Mouse (Mus musculus) MEL (cell line): Measurements from ENCODE around the gene Naga. TPM values are rescaled to one million over a fixed set of nuclear protein-coding genes. Genes with fewer than 3 reads are reported as not detected.

Experiments used
- DNase-seq: peaks from one replicate; pipeline ENCODE4 v3.0.0; 2011; ENCODE audit warnings: low read depth, low spot score
- H3K27ac ChIP-seq: 2 replicates; pipeline ENCODE4 v1.5.1; 2012; ENCODE audit warnings: low read depth, mild to moderate bottlenecking, control low read depth, low read length, moderate library complexity; ENCODE audit not compliant: control insufficient read depth
- H3K27me3 ChIP-seq, 2 experiments: fragments of 150-350 bp in 1 of 2; sonication (generic) in 1 of 2; 2 replicates each; pipeline ENCODE4 v1.6.1; 2012; ENCODE audit warnings: low read length in 2 of 2, mild to moderate bottlenecking in 2 of 2, improper control_type of control experiment in 1 of 2, moderate library complexity in 1 of 2; ENCODE audit not compliant: insufficient read depth in 2 of 2, control insufficient read depth in 1 of 2
- H3K36me3 ChIP-seq, 2 experiments: 2 replicates each; pipeline ENCODE4 v1.6.1; 2012 to 2014; ENCODE audit warnings: low read length in 2 of 2, improper control_type of control experiment in 1 of 2, inconsistent platforms in 1 of 2, mild to moderate bottlenecking in 1 of 2; ENCODE audit not compliant: insufficient read depth in 2 of 2, control insufficient read depth in 1 of 2
- H3K4me1 ChIP-seq, 2 experiments: fragments of 150-350 bp in 1 of 2; sonication (generic) in 1 of 2; 2 replicates each; pipeline ENCODE4 v1.6.1; 2012; ENCODE audit warnings: low read length in 2 of 2, improper control_type of control experiment in 1 of 2, mild to moderate bottlenecking in 1 of 2; ENCODE audit not compliant: insufficient read depth in 2 of 2, control insufficient read depth in 1 of 2
- H3K4me3 ChIP-seq, 2 experiments: fragments of 150-350 bp in 1 of 2; sonication (generic) in 1 of 2; 2 replicates each; pipeline ENCODE4 v1.5.1; 2012; ENCODE audit warnings: low read depth in 2 of 2, low read length in 2 of 2, mild to moderate bottlenecking in 2 of 2, moderate library complexity in 2 of 2, control low read depth in 1 of 2, improper control_type of control experiment in 1 of 2; ENCODE audit not compliant: control insufficient read depth in 1 of 2, insufficient read depth in 1 of 2
- H3K79me2 ChIP-seq: 2 replicates; pipeline ENCODE4 v1.6.1; 2012; ENCODE audit warnings: mild to moderate bottlenecking, low read length, moderate library complexity; ENCODE audit not compliant: control insufficient read depth, poor library complexity, insufficient read depth
- H3K9ac ChIP-seq: 2 replicates; pipeline ENCODE4 v1.6.1; 2012; ENCODE audit warnings: low read depth, mild to moderate bottlenecking, control low read depth, low read length, moderate library complexity; ENCODE audit not compliant: control insufficient read depth, poor library complexity, severe bottlenecking
- H3K9me3 ChIP-seq: fragments of 150-350 bp; sonication (generic); replicated peaks from 2 replicates; pipeline ENCODE4 v1.6.1; 2012; ENCODE audit warnings: mild to moderate bottlenecking, low read length, improper control_type of control experiment, moderate library complexity; ENCODE audit not compliant: insufficient read depth
- CHD1 ChIP-seq: IDR thresholded peaks from 2 replicates; pipeline ENCODE4 v1.6.1; 2012; ENCODE audit warnings: low read depth, mild to moderate bottlenecking, inconsistent platforms, low read length, improper control_type of control experiment
- CHD2 ChIP-seq: IDR thresholded peaks from 2 replicates; pipeline ENCODE4 v1.6.1; 2011; ENCODE audit warnings: low read length, improper control_type of control experiment
- CTCF ChIP-seq, 3 experiments: IDR thresholded peaks in 2 of 3; conservative IDR thresholded peaks in 1 of 3; 2 replicates each; pipeline ENCODE4 v1.5.1; 2011 to 2012; ENCODE audit warnings: low read length in 3 of 3, low read depth in 2 of 3, mild to moderate bottlenecking in 2 of 3, improper control_type of control experiment in 1 of 3, inconsistent platforms in 1 of 3, mixed read lengths in 1 of 3, moderate library complexity in 1 of 3; ENCODE audit not compliant: control insufficient read depth in 1 of 3, insufficient read depth in 1 of 3, poor library complexity in 1 of 3, severe bottlenecking in 1 of 3
- ELF1 ChIP-seq: IDR thresholded peaks from 2 replicates; pipeline ENCODE4 v1.6.1; 2014; ENCODE audit warnings: low read depth, mild to moderate bottlenecking, inconsistent platforms, low read length, improper control_type of control experiment, moderate library complexity
- EP300 ChIP-seq, 2 experiments: IDR thresholded peaks; 2 replicates each; pipeline ENCODE4 v1.6.1; 2011; ENCODE audit warnings: improper control_type of control experiment in 2 of 2, low read length in 2 of 2, low read depth in 1 of 2, mild to moderate bottlenecking in 1 of 2
- HCFC1 ChIP-seq: IDR thresholded peaks from 2 replicates; pipeline ENCODE4 v1.6.1; 2012; ENCODE audit warnings: low read depth, mild to moderate bottlenecking, inconsistent platforms, low read length, improper control_type of control experiment, moderate library complexity
- JUND ChIP-seq: IDR thresholded peaks from 2 replicates; pipeline ENCODE4 v1.6.1; 2011; ENCODE audit warnings: low read depth, mild to moderate bottlenecking, improper control_type of control experiment, low read length
- MAFK ChIP-seq: IDR thresholded peaks from 2 replicates; pipeline ENCODE4 v1.6.1; 2011; ENCODE audit warnings: low read depth, mild to moderate bottlenecking, low read length, improper control_type of control experiment, borderline replicate concordance
- MAZ ChIP-seq: IDR thresholded peaks from 2 replicates; pipeline ENCODE4 v1.6.1; 2012; ENCODE audit warnings: low read depth, mild to moderate bottlenecking, inconsistent platforms, low read length, improper control_type of control experiment
- MYB ChIP-seq: IDR thresholded peaks from 2 replicates; pipeline ENCODE4 v1.6.1; 2011; ENCODE audit warnings: mild to moderate bottlenecking, low read depth, low read length, improper control_type of control experiment
- MYC ChIP-seq: IDR thresholded peaks from 2 replicates; pipeline ENCODE4 v1.6.1; 2011; ENCODE audit warnings: low read depth, mild to moderate bottlenecking, low read length, improper control_type of control experiment, moderate library complexity
- NELFE ChIP-seq: IDR thresholded peaks from 2 replicates; pipeline ENCODE4 v1.6.1; 2011; ENCODE audit warnings: low read depth, low read length, improper control_type of control experiment
- POLR2A ChIP-seq, 2 experiments: IDR thresholded peaks; 2 replicates each; pipeline ENCODE4 v1.6.1; 2011 to 2012; ENCODE audit warnings: low read length in 2 of 2, mild to moderate bottlenecking in 2 of 2, control low read depth in 1 of 2, improper control_type of control experiment in 1 of 2, low read depth in 1 of 2, moderate library complexity in 1 of 2; ENCODE audit not compliant: control insufficient read depth in 1 of 2, insufficient read depth in 1 of 2, poor library complexity in 1 of 2
- POLR2AphosphoS5 ChIP-seq: IDR thresholded peaks from 2 replicates; pipeline ENCODE4 v1.6.1; 2012; ENCODE audit warnings: low read depth, borderline replicate concordance, mild to moderate bottlenecking, inconsistent platforms, low read length, moderate library complexity, mixed read lengths
- RAD21 ChIP-seq: IDR thresholded peaks from 2 replicates; pipeline ENCODE4 v1.6.1; 2011; ENCODE audit warnings: mild to moderate bottlenecking, low read depth, low read length, improper control_type of control experiment
- RCOR1 ChIP-seq: IDR thresholded peaks from 2 replicates; pipeline ENCODE4 v1.6.1; 2012; ENCODE audit warnings: low read depth, mild to moderate bottlenecking, inconsistent platforms, low read length, improper control_type of control experiment
- SIN3A ChIP-seq: IDR thresholded peaks from 2 replicates; pipeline ENCODE4 v1.6.1; 2012; ENCODE audit warnings: low read length, improper control_type of control experiment, inconsistent platforms
- SMC3 ChIP-seq: IDR thresholded peaks from 2 replicates; pipeline ENCODE4 v1.6.1; 2011; ENCODE audit warnings: low read depth, low read length, improper control_type of control experiment
- TAL1 ChIP-seq: IDR thresholded peaks from 2 replicates; pipeline ENCODE4 v1.6.1; 2012; ENCODE audit warnings: mild to moderate bottlenecking, inconsistent platforms, low read length, moderate library complexity, mixed read lengths
- TBP ChIP-seq: IDR thresholded peaks from 2 replicates; pipeline ENCODE4 v1.8.0; 2011; ENCODE audit warnings: low read depth, low read length, improper control_type of control experiment
- TCF12 ChIP-seq: IDR thresholded peaks from 2 replicates; pipeline ENCODE4 v1.6.1; 2014; ENCODE audit warnings: low read depth, mild to moderate bottlenecking, inconsistent platforms, low read length, improper control_type of control experiment, moderate library complexity
- UBTF ChIP-seq: IDR thresholded peaks from 2 replicates; pipeline ENCODE4 v1.6.1; 2012; ENCODE audit warnings: low read depth, mild to moderate bottlenecking, inconsistent platforms, low read length, improper control_type of control experiment, moderate library complexity, borderline replicate concordance; ENCODE audit not compliant: insufficient read depth
- USF1 ChIP-seq: IDR thresholded peaks from 2 replicates; pipeline ENCODE4 v1.6.1; 2014; ENCODE audit warnings: low read depth, mild to moderate bottlenecking, inconsistent platforms, low read length, improper control_type of control experiment, moderate library complexity
- USF2 ChIP-seq, 2 experiments: IDR thresholded peaks; 2 replicates each; pipeline ENCODE4 v1.6.1; 2011 to 2012; ENCODE audit warnings: improper control_type of control experiment in 2 of 2, low read length in 2 of 2, borderline replicate concordance in 1 of 2, inconsistent platforms in 1 of 2, low read depth in 1 of 2, mild to moderate bottlenecking in 1 of 2; ENCODE audit not compliant: insufficient read depth in 1 of 2
- ZKSCAN1 ChIP-seq: IDR thresholded peaks from 2 replicates; pipeline ENCODE4 v1.6.1; 2012; ENCODE audit warnings: low read depth, mild to moderate bottlenecking, inconsistent platforms, low read length, improper control_type of control experiment, moderate library complexity
- ZNF384 ChIP-seq: IDR thresholded peaks from 2 replicates; pipeline ENCODE4 v1.6.1; 2012; ENCODE audit warnings: low read depth, mild to moderate bottlenecking, inconsistent platforms, low read length, improper control_type of control experiment
- polyA plus RNA-seq, 2 experiments: library from polyadenylated mRNA; stranded (reverse) in 1 of 2; unstranded in 1 of 2; fragments of >175 nt in 1 of 2; fragments of >200 nt in 1 of 2; gene quantifications; 2 replicates each; pipeline versions ENCODE4 v1.2.1 to v1.2.4; 2012; ENCODE audit warnings: low replicate concordance in 2 of 2, low read depth in 1 of 2; ENCODE audit not compliant: insufficient read length in 2 of 2, insufficient read depth in 1 of 2, missing spikeins in 1 of 2
- total RNA-seq: library from RNA; depleted of rRNA; stranded (reverse); fragments of 300-350 nt; gene quantifications from 2 replicates; pipeline ENCODE4 v1.2.3, GENCODE M21; 2012

Gene Naga
- total and polyA plus RNA-seq, 3 experiments = 26.4 to 59.5 TPM; not detected in 1

DNA sequence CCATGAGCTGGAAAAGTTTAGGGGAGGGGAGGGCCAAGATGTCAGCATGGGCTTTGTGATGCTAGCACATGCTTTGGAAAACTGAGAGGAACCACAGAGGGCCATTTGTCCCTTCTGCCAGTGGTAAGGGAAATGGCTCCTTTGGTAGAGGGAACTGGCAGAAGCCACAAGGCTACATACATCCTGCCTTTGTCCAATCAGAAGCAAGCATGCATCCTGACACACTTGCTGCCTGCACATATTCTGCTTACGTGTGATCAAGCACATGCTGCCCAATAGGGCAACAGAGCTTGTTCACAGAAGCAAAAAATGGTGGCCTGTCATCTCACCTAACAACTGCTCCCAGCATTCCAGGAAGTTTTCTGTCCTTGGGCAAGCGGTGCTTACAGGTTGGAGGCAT is 13.3 kb downstream of the Naga start:
- Histone ChIP-seq H3K4me3 (no peak overlapping the region), H3K27ac (no peak overlapping the region), H3K9ac (no peak overlapping the region), H3K27me3 (no peaks in the 10 kb centered on the region)
- TF ChIP-seq CTCF (IDR thresholded peaks at IDR 0.05 in 2 of 3, conservative IDR thresholded peaks at IDR 0.05 in 1 of 3; ENCODE audit: control insufficient read depth in 1 of 3, insufficient read depth in 1 of 3, low read depth in 2 of 3, low read length in 3 of 3, poor library complexity in 1 of 3, severe bottlenecking in 1 of 3) (no peak), TAL1 (no peak), ELF1 (no peak), MYB (no peak), HCFC1 (no peak), TCF12 (no peak), POLR2AphosphoS5 (no peak), CHD2 (no peak), JUND (no peak), SMC3 (no peak), EP300 (IDR thresholded peaks at IDR 0.05; ENCODE audit: low read depth in 1 of 2, low read length in 2 of 2) (no peak), RCOR1 (no peak), UBTF (no peak), USF2 (IDR thresholded peaks at IDR 0.05; ENCODE audit: borderline replicate concordance in 1 of 2, insufficient read depth in 1 of 2, low read depth in 1 of 2, low read length in 2 of 2) (no peak), TBP (no peak), SIN3A (no peak), USF1 (no peak), MYC (no peak)
- TF ChIP-seq, all 39 proteins: peak for 0
- Histone ChIP-seq H3K4me1 (no peaks in the 10 kb centered on the region), H3K36me3 (no peaks in the 10 kb centered on the region), H3K9me3 (no peaks in the 10 kb centered on the region), H3K79me2 (no peaks in the 10 kb centered on the region)
- DNase-seq = peak; percentile 18

DNA sequence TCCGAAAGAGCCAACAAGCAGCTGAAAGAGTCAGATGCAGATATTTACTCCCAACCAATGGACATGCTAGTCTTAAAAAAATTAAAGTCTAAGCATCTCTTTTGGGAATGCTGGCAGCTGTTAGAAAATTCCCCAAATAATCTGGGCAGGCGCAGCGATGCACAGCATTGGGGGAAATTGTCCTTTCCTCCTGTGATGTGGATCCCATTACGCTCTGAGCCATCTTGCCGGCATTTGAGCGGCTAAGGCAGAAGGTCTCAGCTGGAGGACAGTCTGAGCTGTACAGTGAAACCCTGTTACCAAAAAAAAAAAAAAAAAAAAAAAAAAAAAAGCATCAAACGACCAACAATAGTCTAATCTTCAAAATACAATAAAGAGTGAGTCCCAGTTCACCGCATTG is 16.5 kb downstream of the Naga start:
- no peak overlapping the region for H3K4me3 ChIP-seq
- TF ChIP-seq POLR2A (IDR thresholded peaks at IDR 0.05; ENCODE audit: control insufficient read depth in 1 of 2, insufficient read depth in 1 of 2, low read depth in 1 of 2, low read length in 2 of 2, poor library complexity in 1 of 2) (no peak), HCFC1 (no peak), ZNF384 (no peak), ELF1 (no peak), MYC (no peak), RAD21 (no peak), RCOR1 (no peak), CHD1 (no peak), ZKSCAN1 (no peak), MAFK (no peak), CTCF (IDR thresholded peaks at IDR 0.05 in 2 of 3, conservative IDR thresholded peaks at IDR 0.05 in 1 of 3; ENCODE audit: control insufficient read depth in 1 of 3, insufficient read depth in 1 of 3, low read depth in 2 of 3, low read length in 3 of 3, poor library complexity in 1 of 3, severe bottlenecking in 1 of 3) (no peak), TBP (no peak), NELFE (no peak), MAZ (no peak), TCF12 (no peak)

More for the DNA sequence above, 16.5 kb downstream of the Naga start:
- DNase-seq = no peak
- Histone ChIP-seq H3K9ac (no peak overlapping the region), H3K79me2 (no peaks in the 10 kb centered on the region), H3K9me3 (no peaks in the 10 kb centered on the region), H3K36me3 (peaks cover 0 to 3% of the 10 kb centered on the region in 2 experiments; a peak in 2 of 4 replicates), H3K27me3 (no peaks in the 10 kb centered on the region), H3K27ac (no peak overlapping the region), H3K4me1 (peaks cover 0 to 4% of the 10 kb centered on the region in 2 experiments; a peak in 1 of 4 replicates)
